Mouse (Mus musculus) left cerebral cortex, adult 11 months (tissue): ENCODE results near the gene Lin28b.
A peak's percentile ranks its signal among the peaks of the same experiment; 100 is the strongest.

Experiments used
- DNase-seq: peaks from one replicate; pipeline ENCODE4 v3.0.0; 2022; ENCODE audit warnings: low spot score

The Lin28b gene

DNA sequence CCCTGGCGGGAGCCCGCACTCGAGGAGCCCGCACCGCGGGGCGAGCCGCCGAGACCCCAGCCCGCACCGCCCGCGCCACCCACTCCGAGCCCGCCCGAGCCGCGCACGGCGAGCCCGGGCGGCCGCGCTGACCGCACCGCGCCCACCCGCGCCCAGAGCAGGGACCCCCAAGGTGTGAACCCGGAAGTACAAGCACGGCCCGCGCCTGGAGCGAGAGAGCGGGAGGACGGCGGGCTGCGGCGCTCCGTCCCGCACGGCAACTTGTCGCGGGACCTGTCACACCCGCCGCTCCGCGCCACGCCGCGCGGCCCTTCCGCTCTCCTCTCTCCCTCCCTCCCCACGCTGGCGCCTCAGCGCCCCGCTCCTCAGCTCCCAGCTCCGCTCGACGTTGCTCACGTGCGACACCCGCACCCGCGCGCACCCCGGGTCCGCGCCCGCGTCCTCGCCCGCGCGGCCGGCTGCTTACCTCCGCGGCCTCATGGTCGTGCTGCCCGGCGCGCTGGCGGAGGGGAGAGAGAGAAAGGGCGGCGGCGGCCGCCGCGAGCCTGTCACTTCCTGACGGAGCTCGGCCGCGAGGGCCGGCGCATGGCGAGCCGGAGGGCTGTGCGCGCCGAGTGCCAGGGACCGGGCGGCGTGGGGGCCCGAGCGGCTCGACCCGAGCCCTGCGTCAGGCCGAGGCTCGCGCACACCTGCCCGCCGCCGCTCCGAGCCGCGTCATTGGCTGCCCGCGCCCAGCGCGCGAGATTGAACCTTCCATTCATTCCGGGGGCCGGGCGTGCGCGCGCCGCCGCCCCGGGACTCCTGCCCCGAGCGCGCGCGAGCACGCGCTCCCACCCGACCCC, at the start of gene Lin28b:
TSS of gene Lin28b (minus strand) at position 635 of the 842 bp plus-strand sequence.
- peak; percentile 65 for DNase-seq

DNA sequence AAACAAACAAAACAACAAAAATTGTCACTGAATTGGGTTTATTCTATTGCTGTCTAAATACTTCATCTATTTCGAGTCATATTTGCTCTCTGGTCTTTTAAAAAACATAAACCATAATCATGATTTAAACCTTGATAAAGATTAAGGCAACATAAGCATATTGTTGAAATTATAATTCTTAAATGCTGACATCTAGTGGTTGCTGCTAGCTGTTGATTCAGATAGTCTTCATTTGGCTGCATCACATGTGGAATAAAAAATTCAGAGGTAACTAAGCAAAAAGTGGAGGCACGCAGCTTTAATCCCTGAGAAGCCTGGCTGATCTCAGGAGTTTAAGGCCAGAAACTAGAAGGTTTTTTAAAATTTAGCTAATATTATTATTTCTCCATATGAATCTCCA, 25.6 kb upstream of the Lin28b start:
- DNase-seq = no peak

DNA sequence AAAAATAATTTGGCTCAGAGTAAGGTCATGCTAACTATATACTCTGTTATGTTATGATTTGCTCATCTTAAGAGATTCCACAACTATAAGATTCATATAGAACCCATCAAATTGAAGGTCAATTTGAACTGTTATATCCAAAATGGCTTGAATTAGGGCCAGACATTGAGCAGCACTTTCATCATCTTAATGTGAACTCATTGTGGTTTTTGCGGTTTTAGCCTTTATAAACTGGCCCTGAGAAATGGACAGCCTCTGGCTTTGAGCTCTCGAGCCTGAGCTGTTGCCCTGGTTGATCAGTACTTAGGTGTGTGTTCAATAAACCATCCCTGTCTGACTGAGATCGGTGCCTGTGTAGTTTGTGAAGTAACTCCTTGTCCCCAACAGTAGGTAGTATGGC, 24.5 kb upstream of the Lin28b start:
- DNase-seq = no peak

DNA sequence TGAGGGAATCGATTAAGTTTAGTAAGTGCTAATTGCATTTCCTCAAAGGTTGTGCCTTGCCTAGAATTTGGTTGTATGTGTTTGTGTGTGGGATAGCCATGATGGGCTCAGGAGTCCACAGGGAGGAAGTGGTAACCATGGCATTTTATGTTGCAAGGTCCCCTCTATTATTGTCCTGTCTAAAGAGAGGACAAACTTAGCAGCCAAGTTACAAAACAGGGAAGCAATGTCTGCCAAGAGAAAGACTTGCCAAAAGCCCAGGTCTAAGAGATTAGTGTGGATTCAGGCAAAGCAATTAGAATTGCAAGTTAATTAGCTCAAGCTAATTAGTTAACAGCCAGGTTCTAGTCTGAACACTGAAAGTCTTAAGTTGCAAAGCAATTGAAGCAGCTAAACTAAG, 14.1 kb upstream of the Lin28b start:
- no peak for DNase-seq

DNA sequence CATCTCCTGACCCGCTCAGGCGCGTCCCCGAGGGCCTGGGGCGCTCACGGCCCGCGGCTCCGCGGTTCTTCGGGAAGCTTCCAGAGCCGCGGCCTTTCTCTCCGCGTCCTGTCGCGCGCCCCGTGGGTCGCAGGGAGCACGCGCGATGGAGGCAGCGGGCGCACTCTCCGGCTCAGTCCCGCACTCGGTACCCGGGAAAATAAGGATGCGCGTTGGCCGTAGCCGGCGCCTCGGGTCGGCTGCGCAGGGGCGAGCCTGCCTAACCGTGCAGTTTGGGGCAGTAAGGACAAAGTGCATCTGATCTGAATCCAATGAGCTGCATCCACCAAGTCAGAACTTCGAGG, 380 bp upstream of the Lin28b start:
- no peak for DNase-seq

DNA sequence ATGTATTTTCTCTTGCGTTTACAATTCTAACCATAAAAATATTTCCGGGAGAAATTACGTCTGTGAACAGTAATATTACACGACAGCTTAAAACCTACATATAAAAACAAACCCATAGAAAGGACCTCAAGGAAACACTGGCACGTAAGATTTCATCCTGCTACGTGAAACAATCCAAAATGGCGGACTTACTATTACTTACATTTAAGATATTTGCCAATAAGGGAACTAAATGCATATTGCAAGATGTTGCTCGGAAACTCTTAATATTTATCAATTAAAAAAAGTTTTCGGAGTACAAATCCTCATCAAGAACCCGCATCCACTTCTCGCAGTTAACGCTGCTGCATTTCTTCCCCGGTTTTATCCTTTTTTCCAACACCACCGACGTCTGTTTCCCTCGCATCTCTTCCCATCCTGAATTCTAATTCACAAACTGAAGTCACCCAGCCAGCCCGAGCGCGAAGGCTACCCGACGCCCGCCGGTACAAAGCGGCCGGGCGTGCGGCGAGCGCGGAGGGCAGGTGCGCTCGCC, 902 bp downstream of the Lin28b start:
- peak; percentile 8 for DNase-seq

DNA sequence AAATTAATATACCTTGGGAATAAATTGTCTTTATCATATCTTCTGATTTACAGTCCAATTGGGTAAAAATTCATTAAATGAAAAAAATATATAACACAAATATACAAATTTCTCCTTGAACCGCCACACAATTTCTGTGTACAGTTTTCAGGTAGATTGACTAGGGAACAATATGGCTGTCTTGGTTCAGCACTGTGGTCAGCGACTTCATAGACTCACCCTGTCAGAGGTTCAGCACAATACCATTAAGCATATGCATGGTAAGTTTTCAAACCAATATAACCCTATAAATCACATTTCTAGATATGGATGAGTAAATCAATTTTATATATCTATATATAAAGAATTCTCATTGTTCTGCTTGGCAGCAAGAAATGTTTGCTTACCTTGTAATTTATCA, 3.0 kb downstream of the Lin28b start:
- no peak for DNase-seq

DNA sequence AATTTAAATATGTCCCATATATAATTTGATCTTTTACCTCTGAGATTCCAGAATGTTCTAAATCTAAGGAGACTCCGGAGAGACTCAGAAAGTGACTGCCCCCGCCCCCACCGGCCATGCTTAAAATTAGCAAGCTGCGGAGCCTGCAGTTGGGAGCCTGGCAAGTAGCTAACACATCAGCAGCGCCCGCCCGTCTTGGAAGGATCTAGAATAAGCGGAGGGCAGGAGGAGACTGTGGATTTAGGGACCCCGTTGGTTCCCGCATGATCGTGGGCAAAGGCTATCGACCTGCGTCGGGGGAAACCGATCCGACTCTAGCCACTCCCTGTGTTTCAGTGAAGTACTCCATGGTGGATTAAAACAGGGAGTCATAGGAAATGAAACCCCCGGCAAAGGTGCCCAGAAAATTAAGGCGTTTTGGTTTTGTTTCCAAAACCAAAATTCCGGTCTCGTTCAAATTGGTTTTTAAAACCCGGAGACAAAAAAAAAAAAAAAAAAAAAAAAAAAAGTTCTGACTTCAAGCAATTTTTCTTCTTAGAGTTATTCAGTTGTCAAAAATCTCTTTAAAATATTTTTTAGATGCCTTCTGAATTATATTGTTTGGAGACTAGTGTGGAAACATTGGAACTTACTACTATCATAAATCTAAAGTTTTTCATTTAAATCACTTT, 12.4 kb downstream of the Lin28b start:
- DNase-seq = no peak

DNA sequence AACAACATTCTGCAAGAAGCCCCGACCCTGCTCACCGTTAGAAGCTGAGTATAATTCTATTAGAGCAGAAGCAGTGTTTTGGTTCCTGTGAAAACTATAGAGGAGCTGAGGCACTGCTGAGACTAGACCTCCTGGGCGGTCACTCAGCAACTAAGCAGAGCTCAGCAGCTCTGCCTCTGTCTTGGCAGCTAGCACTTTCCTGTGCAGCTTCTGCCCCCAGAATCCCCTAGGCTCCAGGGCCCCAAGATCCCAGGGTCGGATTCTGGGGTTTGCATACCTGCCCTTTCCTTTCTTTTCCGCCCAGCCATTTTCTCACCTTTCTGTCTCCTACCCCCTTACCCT, 13.1 kb downstream of the Lin28b start:
- DNase-seq = no peak

DNA sequence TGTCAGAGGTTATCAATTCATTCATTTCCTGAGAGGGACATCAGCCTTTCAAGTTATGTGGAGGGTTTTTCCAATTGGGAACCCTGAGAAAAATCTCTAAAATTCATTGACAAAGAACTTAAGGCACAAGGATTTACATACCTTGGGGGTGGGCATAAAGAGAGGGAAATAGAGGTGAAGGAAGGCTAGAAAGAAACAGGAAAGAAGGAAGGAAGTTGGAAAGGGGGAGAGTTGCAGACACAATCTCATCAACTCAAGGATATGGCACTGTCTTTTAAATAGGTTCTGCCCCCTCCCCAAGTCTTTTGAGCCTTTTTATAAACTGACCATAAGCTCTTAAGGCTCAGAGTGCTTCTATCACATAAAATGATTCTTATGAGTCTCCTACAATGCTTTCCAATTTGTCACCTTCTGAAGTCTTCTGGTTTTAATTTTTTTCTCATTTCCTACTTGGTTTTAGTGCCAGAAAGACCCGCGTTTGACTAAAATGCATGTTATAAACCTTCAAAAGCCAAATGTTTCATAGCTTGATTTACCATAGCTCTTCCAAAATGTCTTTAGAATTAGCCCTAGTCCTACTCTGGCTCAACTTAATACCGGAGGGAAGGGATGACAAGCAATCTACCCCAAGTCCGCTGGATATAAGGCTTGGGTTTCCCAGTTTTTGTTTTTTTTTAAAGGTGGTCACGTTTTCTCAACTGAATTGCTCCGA, 13.6 kb downstream of the Lin28b start:
- no peak for DNase-seq

DNA sequence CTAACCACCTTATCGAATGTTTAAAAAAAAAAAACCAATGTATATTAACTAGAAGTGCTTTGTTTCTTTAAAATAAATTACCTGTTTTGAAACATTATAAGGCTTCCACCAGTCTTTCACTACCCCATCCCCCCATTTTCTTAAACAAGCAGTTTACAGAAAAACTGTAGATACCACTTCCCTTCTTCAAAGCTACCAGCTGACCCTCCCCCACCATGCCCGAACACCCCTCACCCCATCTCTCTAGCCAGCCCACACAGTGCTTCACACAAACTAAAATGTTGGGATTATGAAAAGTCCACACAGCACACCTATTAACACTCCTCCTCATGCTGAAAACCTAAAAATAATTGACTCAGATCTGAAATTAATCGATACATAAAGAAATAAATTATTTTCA, 14.9 kb downstream of the Lin28b start:
- no peak for DNase-seq

DNA sequence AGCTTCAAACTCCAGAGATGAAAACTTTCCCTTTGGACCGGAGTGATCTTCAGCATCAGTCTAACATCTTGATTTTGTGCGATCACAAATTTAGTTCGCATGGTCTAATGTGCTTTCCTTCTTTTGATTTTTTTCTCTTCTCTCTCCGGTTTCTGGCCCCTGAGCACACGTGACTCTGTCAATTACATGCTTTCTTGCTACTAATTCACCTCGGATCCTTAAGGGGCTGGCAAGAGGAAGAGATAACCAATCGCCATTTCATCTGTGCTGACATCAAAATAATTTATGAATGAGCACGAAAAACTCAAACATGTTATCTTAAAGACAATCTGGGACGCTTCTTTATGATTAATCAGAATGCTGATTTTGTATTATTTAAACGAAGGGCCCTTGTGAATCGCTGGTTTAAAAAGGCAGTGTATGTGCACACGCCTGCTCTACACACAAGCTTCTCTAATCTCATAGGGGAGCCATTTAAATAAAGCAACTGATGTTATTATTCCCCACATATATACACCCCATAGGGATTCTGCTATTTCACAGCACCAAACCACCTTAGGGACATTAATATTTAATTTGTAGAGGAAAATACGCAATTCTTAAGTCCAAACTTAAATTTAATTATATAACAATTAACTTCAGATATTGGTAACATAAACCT, 16.0 kb downstream of the Lin28b start:
- no peak for DNase-seq

DNA sequence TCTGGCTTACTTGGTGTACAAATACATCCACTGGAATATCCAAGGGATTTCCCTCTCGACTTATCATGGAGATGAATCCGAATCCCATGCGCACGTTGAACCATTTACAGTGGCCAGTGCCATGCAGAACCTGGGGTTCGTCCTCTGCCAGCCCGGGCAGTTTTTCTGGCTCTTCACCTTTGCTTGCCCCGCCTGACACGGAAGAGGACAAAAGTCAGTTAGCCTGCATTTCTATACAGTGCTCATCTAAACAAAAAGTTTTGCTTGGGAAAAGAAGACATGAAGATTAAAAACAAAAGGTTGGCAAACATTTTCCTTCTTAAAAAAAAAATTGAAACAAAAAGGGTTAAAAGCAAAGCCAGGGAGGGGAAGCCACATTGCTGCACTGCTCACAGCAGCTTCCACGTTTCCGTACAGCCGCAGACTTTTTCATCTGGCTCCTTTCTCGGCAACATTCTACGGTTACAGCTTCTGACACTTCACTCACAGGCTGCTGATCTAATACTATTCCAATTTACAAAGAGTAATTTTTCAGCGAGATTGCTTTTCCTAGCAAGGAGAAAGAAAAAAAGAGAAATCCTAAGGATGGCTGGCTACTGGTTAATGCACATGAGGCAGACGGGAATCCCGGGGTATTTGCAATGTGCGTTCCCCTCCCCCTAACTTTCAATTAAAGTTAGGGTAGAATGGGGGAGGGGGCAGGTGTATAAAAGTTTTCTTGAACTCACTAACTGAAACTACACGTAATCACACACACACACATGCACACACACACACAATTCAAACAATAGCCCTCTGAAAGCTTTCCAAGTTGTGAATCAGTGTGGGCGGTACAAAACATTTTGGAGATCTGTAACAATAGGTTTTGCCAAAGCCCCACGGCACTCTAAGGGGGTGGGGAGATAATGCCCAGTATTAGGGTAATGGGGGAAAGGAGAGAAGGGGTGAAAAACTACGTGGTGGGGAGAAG, 16.9 kb downstream of the Lin28b start:
- DNase-seq = no peak

DNA sequence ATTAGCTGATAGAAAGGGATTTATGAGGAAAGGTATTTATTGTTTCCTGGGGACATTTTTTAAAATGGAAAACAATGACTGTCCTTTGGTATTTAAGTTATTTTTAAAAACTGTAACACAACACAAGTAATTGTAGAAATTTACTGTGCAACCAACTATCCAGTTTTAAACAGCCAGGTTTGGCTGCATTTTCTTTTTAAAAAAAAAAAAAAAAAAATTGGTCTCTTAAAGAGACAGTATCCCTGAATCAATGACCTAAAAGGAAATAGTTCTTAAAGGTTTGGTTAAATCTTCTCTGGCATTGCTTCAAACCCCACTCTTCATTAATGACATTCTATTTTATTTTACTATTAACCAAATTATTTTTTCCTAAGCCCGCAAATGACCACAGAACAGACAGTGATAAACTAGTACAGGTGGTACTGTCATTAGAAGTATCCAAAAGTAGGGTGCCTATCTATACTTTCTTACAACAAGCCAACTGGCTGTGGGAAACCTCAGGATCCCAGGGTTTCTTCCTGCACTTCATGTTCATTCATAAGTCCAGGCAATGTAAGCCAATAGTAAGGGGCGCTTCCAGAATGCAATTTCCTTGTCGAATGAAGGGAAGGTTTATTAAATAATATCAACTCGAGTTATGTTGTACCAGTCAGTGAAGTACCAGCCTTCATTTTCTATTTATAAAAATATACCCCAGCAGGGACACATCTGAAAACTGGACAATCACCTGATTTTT, 17.8 kb downstream of the Lin28b start:
- no peak for DNase-seq

DNA sequence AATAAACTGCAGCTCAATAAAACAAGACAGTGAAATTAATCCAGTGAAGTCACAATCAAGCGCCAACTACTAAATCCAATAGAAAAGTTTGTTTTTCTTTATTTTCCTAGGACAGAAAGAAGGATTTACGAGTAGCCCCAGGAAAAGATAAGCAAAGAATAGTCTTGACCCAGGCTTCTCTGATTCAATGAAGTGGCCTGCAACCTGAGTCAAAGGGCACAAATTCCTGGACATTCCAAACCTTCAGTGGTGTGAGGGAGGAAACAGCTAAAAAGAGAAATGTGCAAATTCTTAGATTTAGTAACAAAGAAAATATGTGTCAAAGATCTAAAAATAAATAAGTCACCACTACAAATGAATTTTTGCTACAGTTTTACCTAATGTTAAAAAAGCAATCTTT, 27.6 kb downstream of the Lin28b start:
- DNase-seq = no peak

DNA sequence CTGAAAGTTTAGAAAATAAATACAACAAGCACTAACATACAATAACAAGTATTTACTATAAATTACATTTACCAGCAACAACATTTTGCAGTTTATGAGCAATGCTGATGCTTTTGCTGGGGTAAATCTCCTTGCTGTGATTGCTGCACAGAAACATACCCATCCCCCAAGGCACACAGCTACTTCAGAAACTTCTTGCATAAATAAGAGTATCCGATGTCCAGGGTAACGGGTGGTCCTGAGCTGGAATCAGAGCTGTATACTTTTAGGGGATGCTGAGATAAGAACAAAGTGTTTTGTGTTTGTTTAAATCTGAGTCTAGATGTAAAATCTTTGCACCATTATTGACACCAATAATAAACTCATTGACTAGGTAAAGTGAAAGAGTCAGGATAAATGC, 28.1 kb downstream of the Lin28b start:
- DNase-seq = no peak

DNA sequence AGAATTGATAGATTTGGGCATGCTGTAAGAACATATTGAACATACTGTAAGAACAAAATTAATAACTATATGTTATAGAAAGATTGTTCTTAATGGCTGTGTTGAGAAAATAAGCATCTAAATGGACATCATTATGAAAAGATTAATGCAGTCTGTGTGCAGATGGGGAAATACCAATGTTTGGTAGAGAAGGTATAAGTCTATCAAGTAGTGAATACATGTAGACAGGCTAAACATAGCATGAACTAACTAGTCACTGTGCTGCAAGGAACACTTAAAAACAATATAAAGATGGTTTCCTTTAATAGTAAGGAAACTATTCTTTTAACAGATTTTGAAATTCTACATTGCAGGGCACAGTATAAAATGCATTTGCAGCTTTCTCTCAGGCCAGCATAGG, 39.6 kb downstream of the Lin28b start:
- no peak for DNase-seq

DNA sequence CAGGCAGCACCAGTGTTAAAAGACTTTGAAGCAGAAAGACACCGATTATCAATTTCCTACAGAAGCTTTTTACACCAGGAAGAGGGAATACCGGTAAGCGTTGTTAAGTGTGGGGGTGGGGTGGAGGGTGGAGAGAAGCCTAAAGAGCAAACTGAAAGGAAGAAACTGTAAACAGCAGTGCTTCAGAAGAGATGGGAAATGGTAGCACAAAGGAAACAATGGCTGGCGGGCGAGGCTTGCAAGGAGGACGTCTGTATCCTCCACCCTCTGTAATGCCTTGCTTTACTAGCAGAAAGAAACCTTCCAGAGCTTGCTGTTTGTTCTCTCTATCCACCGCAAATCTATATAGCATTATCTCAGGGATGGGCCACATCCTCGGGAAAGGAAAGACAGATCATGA, 40.0 kb downstream of the Lin28b start:
- DNase-seq = no peak

DNA sequence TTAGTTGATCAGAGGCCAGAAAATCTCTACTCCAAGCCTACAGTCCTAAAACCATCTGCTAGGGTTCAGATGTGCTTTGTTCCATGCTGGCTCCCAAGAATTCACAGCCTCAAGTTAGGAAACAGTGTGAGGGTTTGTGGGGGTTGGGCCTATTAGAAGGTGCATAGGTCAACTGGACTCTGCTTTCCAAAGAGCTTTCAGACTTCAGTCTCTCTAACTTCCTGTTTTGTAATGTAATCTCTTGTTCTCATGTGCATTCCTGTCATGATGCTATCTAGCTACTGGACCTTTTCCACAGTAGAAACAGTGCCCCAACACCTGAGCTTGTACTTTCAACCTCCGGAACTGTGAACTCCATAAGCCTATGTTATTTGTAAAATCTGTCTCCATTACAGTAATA, 63.8 kb downstream of the Lin28b start:
- DNase-seq = no peak

DNA sequence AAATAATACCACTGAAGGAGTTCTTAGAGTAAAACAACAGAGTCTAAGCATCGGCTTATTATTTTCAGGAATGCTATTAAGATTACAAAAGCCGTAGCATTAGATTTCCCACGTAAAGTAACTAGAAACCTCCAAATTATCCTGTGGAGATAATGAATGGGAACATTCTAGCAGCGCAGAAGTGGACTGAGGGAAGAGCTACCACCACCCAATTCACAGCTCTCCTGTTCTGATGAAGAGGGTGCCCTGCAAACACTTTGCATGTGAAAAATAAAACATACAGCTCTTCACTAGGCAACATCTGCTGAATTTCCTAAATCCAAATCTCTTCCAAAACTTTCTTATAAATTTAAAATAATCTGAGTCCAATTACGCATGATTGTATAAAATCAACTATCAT, 74.1 kb downstream of the Lin28b start:
- DNase-seq = no peak

DNA sequence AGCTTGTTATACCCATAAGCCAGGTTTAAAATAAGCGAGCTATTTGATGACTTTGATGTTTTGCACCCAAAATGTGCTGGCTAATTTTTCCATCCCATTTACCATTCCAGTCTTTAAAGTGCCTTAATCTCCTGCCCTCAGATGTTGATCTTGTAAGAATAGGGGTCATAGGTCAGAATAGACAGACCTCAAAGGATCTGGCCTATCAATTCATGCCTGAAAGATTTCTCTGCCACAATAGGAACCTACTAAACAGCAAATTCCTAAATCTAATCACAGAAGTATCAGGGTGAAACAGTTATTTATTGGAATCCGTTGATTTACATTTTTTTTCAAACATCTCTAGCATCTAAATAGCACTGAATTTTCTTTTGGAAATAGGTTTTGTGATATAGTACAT, 74.5 kb downstream of the Lin28b start:
- no peak for DNase-seq
